Mouse (Mus musculus) frontal cortex, adult (tissue): ENCODE measurements around the gene Gm20605.
"Not testable (repeated sequence)": the region's sequence is repeated elsewhere in the genome, so short reads cannot be mapped to it uniquely, and the experiment has no call there.

Source experiments
- ATAC-seq: cut with Nextera tagmentation; 2 replicates; pipeline ENCODE4 v1.9.2; 2017; ENCODE audit warnings: mild to moderate bottlenecking, moderate library complexity, mixed read lengths; ENCODE audit not compliant: low TSS enrichment

Gm20605 gene

GRCm38 (mm10) chr5:137613076-137613475, 15.9 kb upstream of the Gm20605 start:
- no peak for ATAC-seq

- ATAC-seq = no peak
These were observed 15.4 kb upstream of the Gm20605 start, which contains the start of gene Pcolce for GRCm38 (mm10) chr5:137613550-137613949. Gene Pcolce, minus strand, starts transcription at chr5:137613784.

DNA sequence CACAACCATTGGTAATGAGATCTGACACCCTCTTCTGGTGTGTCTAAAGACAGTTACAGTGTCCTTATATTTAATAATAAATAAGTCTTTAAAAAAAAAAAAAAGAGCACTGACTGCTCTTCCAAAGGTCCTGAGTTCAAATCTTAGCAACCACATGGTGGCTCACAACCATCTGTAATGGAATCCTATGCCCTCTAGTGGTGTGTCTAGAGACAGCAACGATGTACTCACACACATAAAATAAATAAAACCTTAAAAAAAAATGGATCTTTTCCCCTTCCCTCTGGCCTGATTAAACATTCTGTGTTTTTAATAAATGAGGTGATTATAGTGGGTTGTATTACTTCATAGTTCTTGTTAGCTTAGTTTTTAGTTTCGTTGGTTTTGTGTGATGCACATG, 14.1 kb upstream of the Gm20605 start:
- not testable (repeated sequence) for ATAC-seq

GRCm38 (mm10) chr5:137615347-137615746, 13.6 kb upstream of the Gm20605 start:
- no peak for ATAC-seq

- ATAC-seq = no peak
These were observed 4.9 kb upstream of the Gm20605 start for GRCm38 (mm10) chr5:137623937-137624530.

DNA sequence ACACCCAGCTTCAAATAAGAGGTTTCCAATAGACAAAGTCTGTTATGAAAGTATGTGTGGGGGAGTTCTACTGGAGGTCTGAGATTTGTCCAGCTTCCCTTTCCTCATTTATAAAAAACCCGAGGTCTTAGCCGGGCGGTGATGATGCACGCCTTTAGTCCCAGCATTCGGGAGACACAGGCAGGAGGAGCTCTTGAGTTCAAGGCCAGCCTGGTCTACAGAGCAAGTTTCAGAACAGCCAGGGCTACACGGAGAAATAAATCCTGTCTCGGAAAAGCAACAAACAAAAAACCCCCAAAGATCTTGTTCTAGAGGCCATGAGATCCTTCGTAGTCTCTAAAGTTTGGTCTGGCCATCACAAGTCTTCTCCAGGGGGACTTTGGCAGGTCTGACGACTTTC, 984 bp upstream of the Gm20605 start:
- no peak for ATAC-seq

- ATAC-seq = no peak
These were observed 339 bp downstream of the Gm20605 start for GRCm38 (mm10) chr5:137629306-137629721.

DNA sequence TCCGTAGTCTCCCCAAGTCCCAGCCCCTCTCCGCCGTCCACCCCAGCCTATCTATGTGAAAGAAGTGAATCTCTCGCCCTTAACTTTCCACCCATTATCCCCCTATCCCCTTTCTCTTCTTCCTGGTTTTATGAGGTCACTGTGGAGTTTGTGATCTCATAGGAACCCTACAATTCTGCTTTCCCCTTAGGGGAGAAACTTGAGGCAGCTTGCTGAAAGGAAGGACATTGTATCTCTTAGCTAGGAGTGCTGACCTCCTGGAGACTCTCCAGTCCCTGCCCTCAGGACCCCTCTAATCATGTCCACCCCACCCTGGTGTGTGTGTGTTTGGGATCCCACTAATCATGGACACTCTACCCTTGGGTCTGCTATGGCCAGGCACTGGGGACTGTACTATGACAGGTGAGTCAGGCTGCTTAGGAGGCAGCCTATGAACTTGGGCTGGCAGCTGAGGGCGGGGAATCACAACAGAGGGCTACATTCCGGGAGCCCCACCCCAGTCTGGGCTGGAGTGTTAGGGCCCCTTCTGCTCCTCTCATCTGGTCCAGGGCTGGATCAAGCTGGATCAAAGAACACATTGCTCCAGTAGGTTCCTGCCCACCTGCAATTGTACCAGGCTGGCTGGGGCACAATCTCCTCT, 1.1 kb downstream of the Gm20605 start:
- ATAC-seq = no peak

GRCm38 (mm10) chr5:137630602-137631001, 1.6 kb downstream of the Gm20605 start:
- ATAC-seq = no peak

GRCm38 (mm10) chr5:137631171-137631570, 2.2 kb downstream of the Gm20605 start:
- no peak for ATAC-seq

- no peak for ATAC-seq
These were observed 2.6 kb downstream of the Gm20605 start for GRCm38 (mm10) chr5:137631591-137631990.

DNA sequence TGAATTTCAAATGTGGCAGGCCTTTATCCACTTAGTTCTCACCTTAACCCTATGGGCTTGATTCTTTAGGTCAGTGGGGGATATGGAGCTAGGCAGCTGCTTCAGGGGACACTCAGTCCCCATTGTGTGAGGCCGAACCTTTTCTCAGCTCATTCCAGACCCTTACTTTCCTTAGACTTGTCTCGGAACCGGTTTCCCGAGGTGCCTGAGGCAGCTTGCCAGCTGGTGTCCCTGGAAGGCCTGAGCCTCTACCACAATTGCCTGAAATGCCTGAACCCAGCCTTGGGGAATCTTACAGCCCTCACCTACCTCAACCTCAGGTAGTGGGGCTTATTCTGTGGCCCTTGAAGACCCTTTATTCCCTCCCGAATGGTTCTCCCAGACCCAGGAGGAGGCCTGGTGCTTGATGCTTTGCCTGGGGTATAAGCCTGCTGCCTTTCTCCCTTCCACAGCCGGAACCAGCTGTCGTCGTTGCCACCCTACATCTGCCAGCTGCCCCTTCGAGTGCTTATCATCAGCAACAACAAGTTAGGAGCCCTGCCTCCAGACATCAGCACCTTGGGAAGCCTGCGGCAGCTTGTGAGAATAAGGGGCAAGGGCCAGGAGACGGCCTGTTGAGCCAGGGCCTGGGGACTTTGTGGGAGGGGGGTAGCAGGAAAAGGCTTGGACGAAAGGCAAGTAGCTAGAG, 4.6 kb downstream of the Gm20605 start:
- ATAC-seq = no peak

DNA sequence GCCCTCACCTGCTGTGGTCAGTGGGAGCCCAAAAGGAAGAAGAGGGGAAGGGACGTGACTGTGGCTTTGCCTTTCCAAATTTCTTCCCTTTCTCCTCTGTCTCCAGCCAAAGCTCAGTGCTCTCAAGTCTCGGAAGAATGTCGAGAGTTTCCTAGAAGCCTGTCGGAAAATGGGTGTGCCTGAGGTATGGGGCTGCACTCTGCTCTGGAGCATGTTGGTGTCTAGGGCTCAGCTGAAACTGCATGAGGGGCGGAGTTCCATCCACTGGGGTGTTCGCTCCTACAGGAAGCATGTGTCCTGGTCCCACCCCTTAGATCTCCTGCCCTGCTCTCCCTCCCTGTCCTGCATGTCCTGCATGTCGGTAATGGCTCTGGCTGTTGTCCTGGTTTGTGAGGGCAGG, 10.5 kb downstream of the Gm20605 start:
- ATAC-seq = no peak

DNA sequence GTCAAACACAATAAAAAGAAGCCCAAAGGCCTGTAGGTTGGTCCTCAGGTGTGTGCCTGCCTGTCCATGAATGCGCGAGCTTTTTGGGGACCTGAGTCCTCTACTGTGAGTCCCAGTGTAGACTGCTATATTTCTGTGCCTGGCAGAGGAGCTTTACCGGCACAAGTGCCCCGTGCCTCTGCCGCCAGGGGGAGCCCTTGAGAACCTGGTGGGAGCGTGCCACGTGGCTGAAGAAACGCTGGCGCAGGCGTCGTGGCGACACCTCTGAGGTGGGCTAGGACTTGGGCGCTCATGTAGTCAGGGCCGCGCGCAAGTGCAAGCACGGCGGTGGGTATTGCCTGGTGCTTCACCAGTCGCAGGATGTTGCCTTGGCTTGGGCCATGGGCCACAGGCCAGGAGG, 12.1 kb downstream of the Gm20605 start, which contains the start of gene Sap25:
Gene Sap25, plus strand, starts transcription at position 281 of the 400 bp plus-strand sequence.
- no peak for ATAC-seq

DNA sequence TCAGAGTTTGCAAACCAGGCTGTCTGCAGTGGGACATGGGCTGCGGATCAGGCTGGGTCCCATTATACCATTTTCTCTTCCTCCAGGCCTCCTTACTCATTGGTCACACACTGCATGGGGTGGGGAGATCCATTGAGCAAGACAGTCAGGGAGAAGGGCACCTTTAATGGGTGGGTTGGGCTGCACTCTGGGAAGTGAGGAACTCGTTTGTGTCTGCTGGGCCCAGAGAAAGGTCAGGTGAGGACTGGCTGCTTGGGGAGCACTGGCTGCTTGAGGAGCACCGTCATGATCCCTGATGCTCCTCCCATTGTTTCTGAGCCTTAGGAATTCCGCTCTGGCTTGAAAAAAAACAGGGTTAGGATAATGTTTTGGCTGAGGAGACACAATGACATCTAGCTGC, 13.9 kb downstream of the Gm20605 start:
- ATAC-seq = no peak

DNA sequence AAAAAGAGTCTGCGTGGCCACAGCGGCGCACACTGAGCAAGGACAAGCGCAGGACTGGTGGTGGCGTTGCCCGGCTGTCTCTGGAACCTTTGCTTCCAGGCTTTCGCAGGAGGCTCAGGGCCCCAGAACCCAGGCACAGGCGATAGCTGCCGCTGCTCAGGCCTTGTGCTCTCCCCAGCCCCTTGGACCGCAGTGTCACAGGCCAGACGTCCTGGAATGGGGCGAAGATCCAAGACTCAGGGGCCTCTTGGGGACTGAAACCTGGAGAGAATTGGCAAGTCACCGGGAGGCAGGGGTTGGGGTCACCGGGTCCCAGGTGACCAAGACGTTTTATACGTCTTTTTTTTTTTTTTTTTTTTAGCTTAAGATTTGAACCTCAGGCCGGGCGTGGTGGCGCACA, 15.5 kb downstream of the Gm20605 start:
- no peak for ATAC-seq

DNA sequence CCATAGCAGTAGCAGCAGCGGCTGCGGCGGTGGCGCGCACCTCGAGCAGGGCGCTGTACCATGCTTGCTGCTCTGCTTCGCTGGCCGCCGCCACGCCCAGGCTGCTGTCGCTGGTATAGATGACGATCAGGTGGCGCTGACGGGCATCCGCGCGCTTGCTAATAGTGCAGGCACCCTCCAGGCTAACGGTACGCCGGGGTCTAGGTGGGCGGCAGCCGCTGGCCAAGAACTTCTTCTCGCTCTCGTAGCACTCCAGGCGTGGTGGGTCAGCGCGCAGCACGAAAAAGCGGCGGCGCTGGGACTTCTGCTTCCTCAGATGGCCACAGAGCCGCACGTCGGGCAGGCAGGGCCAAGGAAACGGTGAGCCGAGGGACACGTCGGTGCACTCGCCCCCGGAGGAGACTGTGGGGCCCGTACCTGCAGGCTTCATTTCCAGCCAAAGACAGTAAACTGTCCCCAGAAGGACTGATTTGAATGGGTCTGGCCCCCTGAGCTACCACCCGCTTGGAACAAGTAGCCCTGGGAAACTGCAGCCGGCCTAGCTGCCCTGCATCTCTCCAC, 16.2 kb downstream of the Gm20605 start:
- no peak for ATAC-seq

- no peak for ATAC-seq
These were observed 16.7 kb downstream of the Gm20605 start, which contains the start of gene Irs3 for GRCm38 (mm10) chr5:137645652-137646091. Gene Irs3, minus strand, starts transcription at chr5:137645714.

GRCm38 (mm10) chr5:137647827-137648601, 19.0 kb downstream of the Gm20605 start:
- no peak; the same call in 1 of the 2 replicates for ATAC-seq

DNA sequence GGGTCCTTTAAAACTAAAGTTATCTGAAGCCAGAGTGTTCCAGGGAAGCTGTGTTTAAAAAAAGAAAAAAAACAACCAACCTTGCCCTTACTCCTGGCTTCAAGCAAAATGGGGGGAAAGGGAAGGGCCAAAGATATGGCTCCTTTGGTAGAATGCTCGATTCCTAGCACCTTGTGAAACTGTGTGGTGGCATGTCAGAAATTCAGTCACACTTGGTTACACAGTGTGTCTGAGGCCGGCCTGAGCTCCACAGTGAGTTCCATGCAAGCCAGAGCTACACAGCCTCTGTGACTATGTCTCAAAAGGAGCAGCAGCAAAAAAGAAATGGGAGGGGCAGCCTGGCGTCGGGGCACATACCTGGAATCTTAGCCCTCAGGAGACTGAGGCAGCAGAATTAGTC, 20.3 kb downstream of the Gm20605 start:
- ATAC-seq = no peak

GRCm38 (mm10) chr5:137649669-137650571, 20.9 kb downstream of the Gm20605 start:
- no peak for ATAC-seq
